Mouse (Mus musculus) small intestine, adult 2 months (tissue): ENCODE data around the gene Rgs7bp.

Source experiments
- CTCF ChIP-seq: fragments of 200-500 bp; IDR thresholded peaks from 2 replicates; pipeline ENCODE4 v1.5.1; 2012; ENCODE audit warnings: low read depth, mild to moderate bottlenecking, control low read depth, inconsistent platforms, low read length, moderate library complexity, mixed read lengths; ENCODE audit not compliant: insufficient replicate concordance, insufficient read length; ENCODE audit errors: extremely low read depth
- POLR2A ChIP-seq: fragments of 200-500 bp; IDR thresholded peaks from 2 replicates; pipeline ENCODE4 v1.6.1; 2012; ENCODE audit warnings: low read depth, mild to moderate bottlenecking, control low read depth, inconsistent platforms, low read length, moderate library complexity

DNA sequence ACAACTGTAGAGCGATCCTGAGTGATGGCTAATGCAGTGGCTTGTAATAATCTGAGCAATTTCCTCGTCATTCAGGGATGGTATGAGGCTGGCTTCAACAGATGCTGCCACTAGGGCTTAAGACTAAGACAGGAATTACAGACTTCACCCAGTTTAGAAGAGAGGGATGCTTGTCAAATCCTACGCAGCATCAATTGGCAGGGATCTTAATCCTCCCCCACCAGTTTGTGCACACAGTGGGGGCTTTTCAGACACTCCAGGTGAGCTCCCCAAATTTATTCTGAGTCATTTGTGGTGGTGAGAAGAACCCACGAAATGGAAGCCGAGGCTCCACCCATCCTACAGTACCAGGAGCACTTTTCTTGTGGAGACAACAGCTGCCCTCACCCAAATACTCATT lies 16.4 kb downstream of the Rgs7bp start:
- TF ChIP-seq CTCF: no peak
- no peak for TF ChIP-seq POLR2A
